Mouse (Mus musculus): ENCODE results near the gene Ercc8.

- TF ChIP-seq CTCF (IDR thresholded peaks at IDR 0.05) (no peak), POLR2A (IDR thresholded peaks at IDR 0.05; ENCODE audit: insufficient read depth, low read depth, low read length) (no peak), EP300 (IDR thresholded peaks at IDR 0.05; ENCODE audit: insufficient read depth, low read depth, low read length) (no peak)
Observed at GRCm38 (mm10) chr13:108135617-108136016, 22.9 kb upstream of the Ercc8 start.

Data from heart, adult 2 months (tissue).